Mouse (Mus musculus) T-cell, adult 2 months (primary cell): ENCODE results near the gene Fgf14.
"Not testable (repeated sequence)": the region's sequence is repeated elsewhere in the genome, so short reads cannot be mapped to it uniquely, and the experiment has no call there.

Experiments used
- DNase-seq: peaks from one replicate; pipeline ENCODE4 v3.0.0; 2022; ENCODE audit warnings: low spot score

The Fgf14 gene

DNA sequence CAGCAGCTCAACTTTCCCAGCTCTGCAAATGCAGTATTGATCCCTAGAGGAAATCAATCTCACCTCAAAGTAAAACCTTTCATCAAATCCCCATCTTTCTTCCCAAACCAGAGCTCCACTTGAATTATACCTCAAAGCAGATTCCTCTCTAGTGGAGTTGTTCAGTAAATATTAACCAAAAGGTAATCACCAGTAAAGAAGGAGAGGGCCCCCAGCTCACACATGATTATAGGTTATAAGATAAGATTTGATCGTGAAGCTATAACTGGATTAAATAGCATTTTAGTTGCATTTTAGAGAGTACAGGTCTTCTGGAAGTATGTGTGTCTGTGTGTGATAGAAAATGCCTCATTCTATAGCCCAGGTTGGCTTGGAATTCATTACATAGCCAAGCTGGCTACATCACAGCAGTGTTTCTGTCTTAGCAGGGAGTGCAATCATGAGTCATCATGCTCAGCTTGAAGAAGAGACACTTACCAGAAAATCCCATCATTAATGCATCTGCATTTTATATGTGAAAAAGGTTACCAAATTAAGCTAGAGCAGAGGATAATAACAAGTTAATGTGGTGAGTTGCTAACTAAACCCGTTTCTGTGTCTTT is 202.8 kb downstream of the Fgf14 start:
- DNase-seq = no peak

GRCm38 (mm10) chr14:124470909-124471308 is 206.0 kb downstream of the Fgf14 start:
- DNase-seq = no peak

DNA sequence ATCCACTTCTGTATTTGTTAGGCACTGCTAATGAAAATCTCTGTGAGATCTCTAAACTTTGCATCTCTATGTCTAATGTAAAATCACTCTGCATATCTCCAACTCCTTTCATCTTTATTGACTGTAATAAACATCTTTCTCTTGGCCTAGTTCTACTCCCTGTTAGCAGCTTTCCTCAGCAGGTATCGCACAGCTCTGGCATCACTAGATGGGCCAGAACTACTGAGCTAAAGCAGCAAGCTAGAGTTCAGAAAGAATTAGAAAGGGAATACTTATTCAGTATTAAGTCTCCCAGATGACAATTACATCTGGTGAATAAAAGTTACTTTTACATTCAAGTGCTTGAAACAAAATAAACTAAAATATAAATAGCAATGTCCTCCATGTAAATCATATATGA is 221.8 kb downstream of the Fgf14 start:
- no peak for DNase-seq

GRCm38 (mm10) chr14:124446096-124446840 is 230.7 kb downstream of the Fgf14 start:
- DNase-seq = no peak

- DNase-seq = no peak
These were observed 232.1 kb downstream of the Fgf14 start for GRCm38 (mm10) chr14:124444831-124445230.

- not testable (repeated sequence) for DNase-seq
These were observed 237.6 kb downstream of the Fgf14 start for GRCm38 (mm10) chr14:124439298-124439697.

DNA sequence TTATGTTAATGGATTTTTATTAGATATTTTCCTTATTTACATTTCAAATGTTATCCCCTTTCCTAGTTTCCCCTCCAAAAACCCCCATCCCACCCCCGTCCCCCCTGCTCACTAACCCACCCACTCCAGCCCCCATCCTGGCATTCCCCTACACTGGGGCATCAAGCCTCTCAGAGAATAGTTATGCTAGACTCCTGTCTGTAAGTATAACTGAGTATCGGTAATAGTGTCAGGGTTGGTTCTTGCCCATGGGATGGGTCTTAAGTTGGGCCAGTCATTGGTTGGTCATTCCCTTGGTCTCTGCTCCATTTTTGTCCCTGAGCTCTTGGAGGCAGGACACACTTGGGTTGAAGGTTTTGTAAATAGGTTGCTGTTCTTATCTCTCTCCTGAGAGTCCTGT is 265.0 kb downstream of the Fgf14 start:
- no peak for DNase-seq

- DNase-seq = no peak
These were observed 266.0 kb downstream of the Fgf14 start for GRCm38 (mm10) chr14:124410945-124411344.

GRCm38 (mm10) chr14:124328391-124328790 is 348.5 kb downstream of the Fgf14 start:
- DNase-seq = no peak

DNA sequence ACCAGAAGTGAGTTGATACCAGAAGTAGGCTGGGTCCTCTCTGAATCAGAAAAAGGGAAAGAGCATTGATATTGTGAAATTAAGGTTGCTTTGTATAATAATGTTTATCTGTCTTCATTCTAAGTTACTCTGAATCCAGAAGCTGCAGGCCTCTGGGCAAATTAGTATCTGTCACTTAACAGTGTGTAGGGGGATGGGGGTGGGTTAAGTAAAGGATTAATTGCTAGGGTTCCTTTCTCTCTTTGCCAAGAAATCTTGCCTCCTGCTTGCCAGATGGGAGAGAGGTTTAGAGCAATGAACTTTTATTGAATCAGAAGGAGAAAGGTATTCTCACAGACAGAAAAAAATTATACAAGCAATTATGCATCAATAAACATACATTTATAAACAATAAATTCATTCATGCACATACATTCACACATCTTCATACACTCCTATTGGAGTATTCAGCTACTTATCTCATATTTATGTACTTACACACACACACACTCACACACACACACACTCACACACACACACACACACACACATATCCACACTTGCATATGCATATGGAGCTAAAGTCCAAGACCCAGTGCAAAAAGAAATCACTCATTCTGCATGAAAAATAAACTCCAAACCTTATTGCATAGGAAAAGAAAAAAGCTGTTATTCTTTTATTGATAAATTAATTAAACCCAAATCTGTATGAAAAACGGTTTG is 357.8 kb downstream of the Fgf14 start:
- DNase-seq = no peak

DNA sequence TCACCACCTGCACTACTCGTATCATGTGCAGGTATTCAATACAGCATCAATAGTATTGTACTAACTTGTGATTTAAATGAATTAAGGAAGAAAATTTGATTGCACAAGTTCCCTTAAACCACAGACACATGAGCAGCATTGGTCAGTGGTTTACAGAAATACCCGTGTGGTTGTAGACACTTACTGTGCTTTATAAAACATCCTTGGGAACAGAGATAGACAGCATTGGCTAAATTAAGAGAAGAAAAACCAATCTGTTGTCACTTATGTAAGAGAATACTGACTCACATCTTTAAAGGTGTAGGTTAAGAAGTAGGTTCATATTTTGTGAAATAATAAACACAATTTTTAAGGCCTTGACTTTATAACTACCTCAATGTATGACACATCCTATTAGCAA is 361.4 kb downstream of the Fgf14 start:
- no peak for DNase-seq

DNA sequence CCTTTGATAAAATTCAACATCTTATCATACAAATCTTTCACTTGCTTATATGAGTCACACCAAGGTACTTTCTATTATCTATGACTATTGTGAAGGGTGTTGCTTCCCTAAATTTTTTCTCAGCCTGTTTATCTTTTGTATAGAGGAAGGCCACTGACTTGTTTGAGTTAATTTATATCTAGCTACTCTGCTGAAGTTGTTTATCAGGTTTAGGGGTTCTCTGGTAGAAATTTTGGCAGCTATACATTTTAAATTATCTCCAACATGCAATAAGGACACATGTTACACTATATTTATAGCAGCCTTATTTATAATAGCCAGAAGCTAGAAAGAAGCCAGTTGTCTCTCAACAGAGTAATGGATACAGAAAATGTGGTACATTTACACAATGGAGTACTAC is 389.9 kb downstream of the Fgf14 start:
- DNase-seq = no peak

DNA sequence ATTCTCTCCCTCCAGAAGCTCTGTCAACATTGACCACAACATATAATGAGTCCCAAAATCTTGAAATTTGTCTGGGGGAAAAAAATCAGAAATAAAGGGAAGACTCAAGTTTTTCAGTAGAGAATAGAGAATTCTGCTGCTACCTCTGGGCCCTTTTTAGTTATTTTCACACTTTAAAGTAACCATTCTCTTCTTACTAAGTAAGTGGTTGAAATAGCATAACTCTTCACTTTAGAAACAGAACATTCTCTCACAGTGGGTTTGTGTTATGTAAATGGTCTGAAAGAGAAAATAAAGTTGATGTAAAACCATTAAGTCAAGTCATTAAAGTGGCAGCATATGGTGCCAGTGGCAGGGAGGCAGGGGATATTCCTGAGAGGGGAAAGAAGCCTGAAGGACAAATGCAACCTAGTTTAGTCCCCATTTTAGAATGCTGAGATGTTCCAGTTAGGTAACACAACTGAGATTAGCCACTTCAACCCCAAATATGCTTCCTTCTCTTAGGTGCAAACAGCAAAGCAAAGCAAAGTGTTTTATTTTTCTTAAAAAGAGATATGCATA is 398.5 kb downstream of the Fgf14 start:
- DNase-seq = no peak

- DNase-seq = no peak
These were observed 409.9 kb downstream of the Fgf14 start for GRCm38 (mm10) chr14:124266977-124267376.

DNA sequence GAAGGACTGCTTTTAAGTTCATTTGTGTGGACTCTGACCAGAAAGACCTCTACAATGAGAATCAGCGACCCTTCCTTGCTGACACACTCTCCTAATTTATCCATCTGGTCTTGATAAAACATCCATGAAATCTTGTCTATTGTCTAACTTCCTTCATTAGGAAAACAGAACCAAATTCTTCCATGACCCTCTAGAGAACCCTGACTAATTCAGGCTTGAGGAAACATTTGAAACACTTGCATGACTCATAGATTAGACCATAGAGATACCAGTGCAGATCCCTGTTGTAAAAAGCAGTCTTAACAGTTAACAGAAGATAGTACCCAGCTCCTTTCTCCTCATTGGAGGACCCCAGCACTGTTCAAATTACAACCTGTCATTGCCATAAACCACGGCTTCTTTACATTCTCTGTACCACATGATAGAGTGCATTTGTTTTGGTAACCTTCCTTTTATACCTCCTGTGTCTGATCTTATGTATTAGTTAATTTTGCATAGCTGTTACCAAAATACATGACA is 412.3 kb downstream of the Fgf14 start:
- no peak for DNase-seq

GRCm38 (mm10) chr14:124263199-124263598 is 413.7 kb downstream of the Fgf14 start:
- DNase-seq = no peak

DNA sequence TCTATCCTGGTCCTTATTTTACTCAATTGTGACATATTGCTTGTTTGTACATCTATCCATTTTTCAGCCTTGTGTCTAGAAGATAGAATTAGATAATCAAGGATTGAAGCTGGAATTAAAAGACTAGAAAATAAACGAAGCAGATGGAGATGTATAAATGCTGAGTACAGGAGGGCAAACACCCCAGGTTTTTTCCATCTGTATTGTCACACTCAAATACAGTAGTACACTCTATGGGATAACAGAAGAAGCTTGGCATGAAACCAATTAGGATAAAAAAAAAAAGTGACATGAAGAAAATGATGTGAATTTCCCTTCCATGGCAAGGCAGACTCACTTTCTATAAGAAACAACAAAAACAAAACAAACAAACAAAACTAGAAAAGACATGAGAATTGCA is 429.4 kb downstream of the Fgf14 start:
- no peak for DNase-seq

DNA sequence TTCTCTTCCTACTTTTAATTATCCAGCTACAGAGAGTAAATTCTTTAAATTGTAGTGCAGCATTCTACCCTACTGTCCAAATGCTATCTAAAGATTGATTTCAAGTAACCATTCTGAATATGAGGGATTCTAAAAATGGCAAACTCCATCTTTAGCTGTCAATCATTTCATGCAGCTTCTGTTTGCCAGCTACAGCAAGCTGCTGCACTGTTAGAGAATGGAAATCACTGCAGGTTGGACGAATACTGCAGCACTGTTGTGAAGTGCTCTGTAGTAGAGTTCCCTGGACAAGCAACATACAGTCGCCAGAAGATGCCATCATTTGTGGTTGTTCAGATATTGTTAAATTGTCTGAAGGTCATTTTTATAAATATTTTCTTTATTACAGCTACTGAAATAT is 453.5 kb downstream of the Fgf14 start:
- no peak for DNase-seq

- no peak for DNase-seq
These were observed 454.5 kb downstream of the Fgf14 start for GRCm38 (mm10) chr14:124222447-124222846.

- DNase-seq = no peak
These were observed 455.9 kb downstream of the Fgf14 start for GRCm38 (mm10) chr14:124220979-124221378.

- DNase-seq = no peak
These were observed 481.1 kb downstream of the Fgf14 start for GRCm38 (mm10) chr14:124195806-124196205.

DNA sequence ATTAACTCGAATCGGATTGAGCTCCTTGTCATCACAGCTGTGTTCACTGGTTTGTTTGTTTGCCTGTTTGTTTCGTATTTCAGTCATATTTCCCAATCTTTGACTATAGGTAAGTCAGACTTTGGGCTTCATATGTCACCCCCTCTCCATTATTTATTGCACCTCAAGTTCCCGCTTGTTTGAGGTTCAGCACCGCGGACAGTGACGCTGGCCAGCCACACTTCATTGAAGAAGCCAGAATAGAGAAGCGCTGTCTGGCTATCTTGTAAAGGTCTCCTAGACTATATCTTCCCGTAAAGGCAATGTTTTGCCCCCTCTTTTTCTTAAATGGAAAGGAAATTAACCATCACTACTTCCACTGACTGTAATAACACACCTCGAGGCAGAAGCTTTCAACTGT is 481.6 kb downstream of the Fgf14 start:
- DNase-seq = no peak

DNA sequence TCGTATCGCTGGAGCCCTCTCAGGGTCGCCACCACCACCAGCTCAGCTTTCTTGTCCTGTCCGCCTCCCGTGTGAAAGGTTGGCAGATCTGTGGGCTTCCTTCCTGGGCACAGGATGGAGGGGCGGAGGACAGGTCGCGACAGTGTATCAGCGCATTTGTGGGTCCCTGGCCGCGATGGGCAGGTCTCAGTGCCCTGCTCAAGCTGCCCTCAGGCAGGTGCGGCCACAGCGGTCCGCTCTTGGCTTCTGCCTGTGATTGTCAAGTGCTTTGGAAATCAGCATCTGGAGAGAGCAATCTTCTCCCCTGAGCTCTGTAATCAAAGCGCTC is 484.1 kb downstream of the Fgf14 start:
- DNase-seq = no peak
